Mouse (Mus musculus) bone marrow macrophage, adult 2 months (primary cell): ENCODE results near the gene Pramef20.

ENCODE experiments used
- CTCF ChIP-seq: IDR thresholded peaks from 2 replicates; pipeline ENCODE4 v1.5.1; 2012; ENCODE audit warnings: low read depth, mild to moderate bottlenecking, low read length, moderate library complexity
- POLR2A ChIP-seq: IDR thresholded peaks from 2 replicates; pipeline ENCODE4 v1.6.1; 2012; ENCODE audit warnings: mild to moderate bottlenecking, low read depth, low read length, borderline replicate concordance

DNA sequence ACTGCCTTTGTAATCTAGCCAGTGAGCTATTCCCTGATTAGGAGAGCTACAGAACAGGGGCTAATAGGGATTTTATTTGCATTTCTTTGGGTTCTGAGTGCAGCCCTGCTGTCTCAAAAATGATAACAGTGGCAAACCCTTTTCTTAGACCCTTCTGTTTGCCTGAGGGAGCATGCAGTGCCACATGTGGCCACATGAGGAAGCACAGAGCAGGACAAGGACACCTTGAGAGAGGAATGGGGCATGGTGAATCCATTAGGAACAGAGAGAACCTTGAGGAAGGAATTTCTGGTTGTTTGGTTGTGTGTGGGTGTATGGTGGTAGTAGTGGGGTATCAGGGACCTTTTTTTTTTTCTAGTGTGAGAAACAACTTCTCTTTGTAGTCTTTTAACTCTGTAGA is 42.9 kb upstream of the Pramef20 start:
- no peak for TF ChIP-seq POLR2A
- TF ChIP-seq CTCF, result no peak
